Mouse (Mus musculus) heart, embryonic 11.5 days (tissue): ENCODE results near the gene Pear1. TPM values are rescaled to one million over a fixed set of nuclear protein-coding genes. Genes with fewer than 3 reads are reported as not detected.

Source experiments
- ATAC-seq: fragments of 200-750 bp; cut with Nextera tagmentation; replicated peaks from 2 replicates; pipeline ENCODE4 v1.8.0; 2017; ENCODE audit warnings: moderate library complexity; ENCODE audit not compliant: insufficient number of reproducible peaks, low FRiP score, low TSS enrichment
- H3K27ac ChIP-seq: fragments of 300-500 bp; sonication (generic); 2 replicates; pipeline ENCODE4 v1.5.1; 2014; ENCODE audit warnings: mild to moderate bottlenecking, low read depth, low read length
- H3K27me3 ChIP-seq: fragments of 300-500 bp; sonication (generic); 2 replicates; pipeline ENCODE4 v1.6.1; 2014; ENCODE audit warnings: mild to moderate bottlenecking, low read length, mixed read lengths; ENCODE audit not compliant: control insufficient read depth, insufficient read depth
- H3K36me3 ChIP-seq: fragments of 300-500 bp; sonication (generic); 2 replicates; pipeline ENCODE4 v1.6.1; 2014; ENCODE audit warnings: mild to moderate bottlenecking, low read length, moderate library complexity, mixed read lengths; ENCODE audit not compliant: control insufficient read depth, insufficient read depth
- H3K4me1 ChIP-seq: fragments of 300-500 bp; sonication (generic); 2 replicates; pipeline ENCODE4 v1.6.1; 2014; ENCODE audit warnings: low read length; ENCODE audit not compliant: control insufficient read depth, insufficient read depth
- H3K4me2 ChIP-seq: fragments of 300-500 bp; sonication (generic); 2 replicates; pipeline ENCODE4 v1.6.1; 2014; ENCODE audit warnings: mild to moderate bottlenecking, moderate library complexity
- H3K4me3 ChIP-seq: fragments of 300-500 bp; sonication (generic); 2 replicates; pipeline ENCODE4 v1.5.1; 2014; ENCODE audit warnings: low read depth, low read length
- H3K9ac ChIP-seq: fragments of 300-500 bp; sonication (generic); 2 replicates; pipeline ENCODE4 v1.6.1; 2014; ENCODE audit warnings: mild to moderate bottlenecking, low read depth, low read length, moderate library complexity
- H3K9me3 ChIP-seq: fragments of 300-500 bp; sonication (generic); replicated peaks from 2 replicates; pipeline ENCODE4 v1.6.1; 2016; ENCODE audit warnings: low read length; ENCODE audit not compliant: control insufficient read depth
- WGBS: fragments of 180-500 bp; shearing (Covaris S2); extraction: QIAGEN DNeasy Blood & Tissue Kit; methylation state at CpG from one replicate; pipeline ENCODE4 v1.1.7; 2014; ENCODE audit not compliant: insufficient replicate concordance; 5-methylcytosine and 5-hydroxymethylcytosine counted together
- polyA plus RNA-seq: library from polyadenylated mRNA; unstranded; fragments of >200 nt; fragmentation: Nextera tagmentation; extraction: Ambion mirVana; gene quantifications from 2 replicates; pipeline ENCODE4 v1.2.1, GENCODE M21; 2014

Gene Pear1
- polyA plus RNA-seq, 1 experiment from 2014 or later: 12.1 TPM

GRCm38 (mm10) chr3:87846186-87846585, 22.1 kb upstream of the Pear1 start:
- Histone ChIP-seq H3K36me3 (no peaks in the 10 kb centered on the region), H3K27ac (no peak overlapping the region), H3K4me3 (no peak overlapping the region), H3K9me3 (no peaks in the 10 kb centered on the region), H3K9ac (no peak overlapping the region), H3K4me1 (peaks cover 5% of the 10 kb centered on the region; the same call in 1 of the 2 replicates), H3K4me2 (no peak overlapping the region), H3K27me3 (no peaks in the 10 kb centered on the region)
- ATAC-seq: no peak
- 73% methylated on average over 4 of the region's 4 CpGs for WGBS

- 78% methylated on average over 4 of the region's 4 CpGs for WGBS
- ATAC-seq: no peak
Observed at GRCm38 (mm10) chr3:87844981-87845380, 20.9 kb upstream of the Pear1 start.

DNA sequence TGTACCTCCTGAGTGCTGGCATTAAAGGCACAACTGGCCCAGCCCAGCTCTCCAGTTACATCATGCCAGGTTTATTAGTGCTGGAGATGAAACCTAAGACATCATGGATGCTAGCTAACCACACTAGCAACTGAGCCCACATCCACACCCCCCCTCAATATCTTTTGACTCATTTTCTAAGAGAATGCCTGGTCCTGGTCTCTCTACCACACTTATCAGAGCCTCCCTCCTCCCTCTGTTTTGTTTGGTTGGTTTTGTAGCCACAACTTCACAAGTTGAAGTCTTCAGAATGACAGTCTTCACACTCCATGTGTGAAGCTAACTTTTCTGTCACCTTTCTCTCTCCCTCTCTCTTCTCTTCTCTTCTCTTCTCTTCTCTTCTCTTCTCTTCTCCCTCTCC, 16.8 kb upstream of the Pear1 start:
- H3K4me3 ChIP-seq: no peak overlapping the region
- H3K4me2 ChIP-seq: no peak overlapping the region
- no peak for ATAC-seq
- H3K27me3 ChIP-seq: peaks cover 2% of the 10 kb centered on the region; the same call in 1 of the 2 replicates
- H3K9me3 ChIP-seq: no peaks in the 10 kb centered on the region
- H3K36me3 ChIP-seq: no peaks in the 10 kb centered on the region
- no peak overlapping the region for H3K27ac ChIP-seq
- H3K9ac ChIP-seq: no peak overlapping the region
- H3K4me1 ChIP-seq: no peaks in the 10 kb centered on the region

More at GRCm38 (mm10) chr3:87844981-87845380, 20.9 kb upstream of the Pear1 start:
- no peak overlapping the region for H3K4me3 ChIP-seq
- H3K36me3 ChIP-seq: no peaks in the 10 kb centered on the region
- no peaks in the 10 kb centered on the region; the same call in 1 of the 2 replicates for H3K27me3 ChIP-seq
- H3K9me3 ChIP-seq: no peaks in the 10 kb centered on the region
- no peak overlapping the region for H3K27ac ChIP-seq
- no peak overlapping the region for H3K9ac ChIP-seq
- H3K4me1 ChIP-seq: peaks cover 5% of the 10 kb centered on the region; the same call in 1 of the 2 replicates
- H3K4me2 ChIP-seq: no peak overlapping the region

DNA sequence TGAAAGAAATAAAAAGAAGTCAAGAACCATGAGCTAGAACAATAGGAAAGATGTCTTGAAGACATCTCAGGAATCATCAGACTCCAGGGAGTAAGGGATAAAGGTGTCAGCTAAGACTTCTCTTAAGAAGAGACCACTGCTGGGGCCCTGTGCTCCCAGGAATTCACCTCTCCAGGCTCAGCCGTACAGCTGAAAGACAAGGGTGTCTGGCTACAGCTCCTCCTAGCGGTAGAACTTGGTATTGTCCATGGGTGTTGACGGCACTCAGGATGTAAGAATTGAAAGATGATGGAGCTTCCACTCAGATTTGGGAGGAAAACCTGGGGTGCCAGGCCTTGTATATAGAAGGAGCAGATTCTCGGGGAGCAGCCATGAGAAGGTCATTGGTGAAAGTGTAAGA, 14.5 kb upstream of the Pear1 start:
- Histone ChIP-seq H3K27ac (no peak overlapping the region), H3K4me3 (no peak overlapping the region), H3K36me3 (no peaks in the 10 kb centered on the region), H3K27me3 (peaks cover 2% of the 10 kb centered on the region; the same call in 1 of the 2 replicates), H3K9ac (no peak overlapping the region), H3K4me2 (no peak overlapping the region), H3K4me1 (no peaks in the 10 kb centered on the region), H3K9me3 (no peaks in the 10 kb centered on the region)
- 3% methylated on average over 4 of the region's 4 CpGs for WGBS
- ATAC-seq: no peak

- no peak overlapping the region for H3K4me3 ChIP-seq
- H3K9me3 ChIP-seq: no peaks in the 10 kb centered on the region
- H3K4me1 ChIP-seq: no peaks in the 10 kb centered on the region
- WGBS: 68% methylated on average over 5 of the region's 5 CpGs
- H3K36me3 ChIP-seq: no peaks in the 10 kb centered on the region
- ATAC-seq: no peak
- no peak overlapping the region for H3K4me2 ChIP-seq
- H3K27me3 ChIP-seq: no peaks in the 10 kb centered on the region
- H3K9ac ChIP-seq: no peak overlapping the region
- H3K27ac ChIP-seq: no peak overlapping the region
Observed at GRCm38 (mm10) chr3:87833482-87833881, 9.4 kb upstream of the Pear1 start.

- no peak for ATAC-seq
- Histone ChIP-seq H3K9me3 (no peaks in the 10 kb centered on the region), H3K4me3 (no peak overlapping the region), H3K4me2 (no peak overlapping the region), H3K27me3 (no peaks in the 10 kb centered on the region), H3K4me1 (no peaks in the 10 kb centered on the region), H3K27ac (no peak overlapping the region), H3K36me3 (no peaks in the 10 kb centered on the region), H3K9ac (no peak overlapping the region)
- 81% methylated on average over 7 of the region's 7 CpGs for WGBS
Observed at GRCm38 (mm10) chr3:87832109-87832859, 8.2 kb upstream of the Pear1 start.

DNA sequence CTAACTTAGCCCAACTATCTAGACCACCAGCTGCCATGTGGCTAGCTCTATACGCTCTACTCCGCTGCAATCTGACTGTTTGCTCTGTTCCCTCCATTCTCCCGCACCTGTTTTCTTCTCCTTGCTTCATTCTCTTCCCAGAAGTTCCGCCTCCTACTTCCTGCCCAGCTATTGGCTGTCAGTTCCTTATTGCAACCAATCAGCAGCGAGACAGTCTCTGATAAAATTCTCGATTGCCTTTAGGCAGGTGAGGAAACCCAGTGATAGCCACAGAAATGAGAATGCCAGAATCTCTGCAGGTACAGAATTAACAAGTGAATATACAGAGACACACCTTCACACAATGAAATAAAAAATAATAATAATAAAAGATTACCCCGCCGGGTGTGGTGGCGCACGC, 4.9 kb upstream of the Pear1 start:
- Histone ChIP-seq H3K9ac (no peak overlapping the region), H3K4me2 (no peak overlapping the region), H3K27ac (no peak overlapping the region), H3K27me3 (no peaks in the 10 kb centered on the region), H3K9me3 (no peaks in the 10 kb centered on the region), H3K36me3 (no peaks in the 10 kb centered on the region), H3K4me3 (no peak overlapping the region), H3K4me1 (no peaks in the 10 kb centered on the region)
- ATAC-seq: no peak
- WGBS: 41% methylated on average over 10 of the region's 10 CpGs

- no peaks in the 10 kb centered on the region for H3K4me1 ChIP-seq
- no peak overlapping the region for H3K4me3 ChIP-seq
- no peaks in the 10 kb centered on the region; the same call in 1 of the 2 replicates for H3K27me3 ChIP-seq
- ATAC-seq: no peak
- no peaks in the 10 kb centered on the region for H3K9me3 ChIP-seq
- H3K27ac ChIP-seq: no peak overlapping the region
- H3K9ac ChIP-seq: no peak overlapping the region
- WGBS: 33% methylated on average over 4 of the region's 4 CpGs
- no peak overlapping the region for H3K4me2 ChIP-seq
- H3K36me3 ChIP-seq: no peaks in the 10 kb centered on the region
Observed at GRCm38 (mm10) chr3:87828435-87828834, 4.3 kb upstream of the Pear1 start.

- H3K9ac ChIP-seq: no peak overlapping the region
- WGBS: 56% methylated on average over 12 of the region's 12 CpGs
- no peak overlapping the region for H3K4me2 ChIP-seq
- peaks cover 51% of the 10 kb centered on the region for H3K27me3 ChIP-seq
- no peaks in the 10 kb centered on the region for H3K4me1 ChIP-seq
- no peak for ATAC-seq
- no peaks in the 10 kb centered on the region for H3K36me3 ChIP-seq
- no peak overlapping the region for H3K27ac ChIP-seq
- H3K4me3 ChIP-seq: no peak overlapping the region
- H3K9me3 ChIP-seq: no peaks in the 10 kb centered on the region
Observed at GRCm38 (mm10) chr3:87818226-87818625, 5.9 kb downstream of the Pear1 start.
